Mouse (Mus musculus) bone marrow, adult 2 months (tissue): ENCODE measurements around the gene Sox6. TPM values are rescaled to one million over a fixed set of nuclear protein-coding genes. Genes with fewer than 3 reads are reported as not detected.

Experiments
- H3K27ac ChIP-seq: fragments of 200-500 bp; 2 replicates; pipeline ENCODE4 v1.5.1; 2012; ENCODE audit warnings: low read depth, mild to moderate bottlenecking, control low read depth, inconsistent platforms, low read length; ENCODE audit not compliant: control insufficient read depth, poor library complexity, insufficient read depth
- H3K4me1 ChIP-seq: fragments of 200-500 bp; 2 replicates; pipeline ENCODE4 v1.6.1; 2011; ENCODE audit warnings: low read length; ENCODE audit not compliant: control insufficient read depth, insufficient read depth
- H3K4me3 ChIP-seq: fragments of 200-500 bp; replicated peaks from 2 replicates; pipeline ENCODE3; 2011; ENCODE audit warnings: mild to moderate bottlenecking, low read depth, low read length, control low read depth; ENCODE audit not compliant: control insufficient read depth
- CTCF ChIP-seq: fragments of 200-500 bp; IDR thresholded peaks from 2 replicates; pipeline ENCODE4 v1.5.1; 2011; ENCODE audit warnings: low read length, control low read depth; ENCODE audit not compliant: control insufficient read depth, insufficient read depth
- POLR2A ChIP-seq: fragments of 200-500 bp; IDR thresholded peaks from 2 replicates; pipeline ENCODE4 v1.6.1; 2011; ENCODE audit warnings: low read depth, mild to moderate bottlenecking, control low read depth, low read length, borderline replicate concordance; ENCODE audit not compliant: control insufficient read depth
- WGBS: fragments of 180-500 bp; shearing (Covaris S2); methylation state at CpG from one replicate; pipeline ENCODE4 v1.1.7; 2018; 5-methylcytosine and 5-hydroxymethylcytosine counted together
- polyA plus RNA-seq: library from polyadenylated mRNA; stranded (reverse); fragments of >200 nt; gene quantifications from 2 replicates; pipeline ENCODE4 v1.2.4, GENCODE M21; 2011; ENCODE audit warnings: low replicate concordance; ENCODE audit not compliant: missing spikeins, insufficient read depth, insufficient read length

Gene Sox6
- polyA plus RNA-seq, 1 experiment: 33.0 TPM

DNA sequence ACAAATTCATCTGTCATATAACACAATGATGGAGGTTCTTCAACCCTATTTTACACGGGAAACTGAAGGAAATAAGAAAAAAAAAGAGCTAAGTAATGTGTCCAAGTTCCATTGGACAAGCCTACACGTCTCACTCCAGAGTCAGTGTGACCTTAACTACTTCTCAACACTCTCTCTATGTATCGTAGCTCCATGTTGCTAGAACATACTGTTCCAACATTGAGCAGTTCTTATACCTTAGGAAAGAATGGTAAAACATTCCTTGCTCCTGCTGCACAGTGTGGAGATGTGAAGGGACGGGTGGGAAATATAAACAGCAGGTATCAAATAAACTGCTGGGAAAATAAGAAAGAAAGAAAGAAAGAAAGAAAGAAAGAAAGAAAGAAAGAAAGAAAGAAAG lies 209.3 kb downstream of the Sox6 start:
- TF ChIP-seq POLR2A: no peak
- TF ChIP-seq CTCF: no peak
- Histone ChIP-seq H3K4me3 (no peak overlapping the region), H3K4me1 (peaks cover 10% of the 10 kb centered on the region), H3K27ac (no peak overlapping the region)
- WGBS: 74% methylated on average over 4 of the region's 4 CpGs

DNA sequence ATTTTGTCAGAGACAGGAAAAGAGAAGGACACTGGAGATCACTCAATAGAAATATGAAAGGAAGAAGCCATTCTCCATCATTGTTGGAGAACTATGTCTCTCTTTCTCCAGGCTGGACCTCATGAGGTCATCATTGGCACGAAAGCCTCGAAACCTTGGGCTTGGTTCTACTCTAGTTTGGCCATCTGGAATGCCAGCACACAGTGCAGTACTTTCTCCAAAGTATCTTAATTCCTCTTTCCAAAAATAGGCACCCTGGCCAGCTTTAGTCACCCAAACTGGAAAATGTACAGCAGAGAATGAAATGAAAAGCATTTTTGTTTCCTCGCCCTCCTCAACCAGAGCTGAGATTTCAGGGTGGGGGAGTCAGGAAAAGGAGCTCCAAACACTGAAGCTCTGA lies 213.3 kb downstream of the Sox6 start:
- 92% methylated on average over 3 of the region's 3 CpGs for WGBS
- TF ChIP-seq CTCF (no peak), POLR2A (no peak)
- Histone ChIP-seq H3K4me3 (no peak overlapping the region), H3K27ac (no peak overlapping the region), H3K4me1 (peaks cover 5% of the 10 kb centered on the region; the same call in 1 of the 2 replicates)

DNA sequence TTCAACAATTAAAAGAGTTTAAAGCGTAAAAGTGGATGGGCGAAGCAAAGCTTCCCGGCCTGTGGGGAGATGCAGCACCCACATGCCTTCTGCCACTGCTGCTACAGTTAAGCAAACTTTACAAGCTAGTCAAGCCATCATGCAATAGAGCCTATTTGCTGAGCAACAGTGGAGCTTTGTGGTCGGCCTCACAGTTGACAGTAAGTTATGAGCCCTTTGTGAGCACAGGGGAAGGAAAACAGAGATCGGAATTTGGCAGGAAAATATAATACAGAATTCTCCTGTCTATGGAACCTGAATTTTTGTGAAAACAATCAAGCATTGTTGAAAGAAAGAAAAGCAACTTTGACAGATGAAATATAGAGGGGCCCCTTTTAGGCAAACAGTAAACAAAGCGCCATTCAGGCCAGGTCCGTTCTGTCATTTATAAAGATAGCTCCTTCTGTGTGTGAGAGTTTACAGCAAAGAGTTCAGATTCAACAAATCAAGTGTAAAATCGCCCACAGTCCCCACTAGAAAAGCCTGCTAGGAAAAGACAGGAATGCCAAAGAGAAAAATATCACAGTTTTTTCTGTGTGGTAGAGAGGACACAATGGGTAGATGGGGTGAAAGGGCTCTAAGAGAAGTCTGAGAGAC lies 213.9 kb downstream of the Sox6 start:
- 78% methylated on average over 8 of the region's 8 CpGs for WGBS

DNA sequence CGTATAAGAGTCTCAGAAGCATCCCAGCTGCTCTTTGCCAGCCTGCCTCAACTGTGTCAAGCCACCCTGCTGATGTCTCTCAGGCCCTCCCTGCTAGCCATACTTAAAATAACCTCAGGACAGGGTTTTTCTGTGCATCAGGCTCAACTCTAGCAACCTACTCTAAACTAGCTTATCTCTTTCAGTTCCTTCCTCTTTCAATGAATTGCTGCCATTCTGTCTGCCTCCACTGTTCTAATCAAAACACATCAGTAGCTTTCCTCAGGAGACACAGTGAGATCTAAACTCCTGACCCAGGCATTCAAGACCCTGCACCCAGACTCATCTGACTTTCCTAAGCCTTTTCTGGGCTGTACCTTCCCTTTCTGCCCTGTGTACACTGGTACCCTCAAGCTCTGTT lies 219.5 kb downstream of the Sox6 start:
- Histone ChIP-seq H3K4me3 (no peak overlapping the region), H3K27ac (no peak overlapping the region), H3K4me1 (no peaks in the 10 kb centered on the region; the same call in 1 of the 2 replicates)
- TF ChIP-seq CTCF: no peak
- no peak for TF ChIP-seq POLR2A
- 46% methylated on average over 1 of the region's 1 CpGs for WGBS

More for the DNA sequence above, 213.9 kb downstream of the Sox6 start:
- Histone ChIP-seq H3K4me3 (no peak overlapping the region), H3K27ac (no peak overlapping the region), H3K4me1 (peaks cover 5% of the 10 kb centered on the region; the same call in 1 of the 2 replicates)
- TF ChIP-seq POLR2A (no peak), CTCF (no peak)

DNA sequence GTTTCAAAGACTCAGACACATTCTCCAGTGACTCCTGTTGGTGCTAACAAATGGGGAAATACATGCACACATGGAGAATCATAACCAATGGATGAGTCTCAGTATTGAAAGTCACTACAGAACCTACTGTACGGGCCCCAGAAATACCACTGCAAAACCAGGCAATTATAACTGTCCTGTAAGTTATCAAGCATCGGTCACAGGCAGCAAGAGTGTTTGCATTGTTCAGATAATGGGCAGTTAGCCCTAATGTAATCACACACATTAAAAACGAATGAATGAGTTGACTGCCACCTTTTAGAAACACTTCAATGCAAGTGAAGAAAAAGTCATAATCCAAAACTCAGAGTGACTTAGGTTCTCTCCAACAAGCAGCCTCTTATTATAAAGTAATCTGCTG lies 235.3 kb downstream of the Sox6 start:
- WGBS: 53% methylated on average over 3 of the region's 3 CpGs
- Histone ChIP-seq H3K4me1 (no peaks in the 10 kb centered on the region; the same call in 1 of the 2 replicates), H3K4me3 (no peak overlapping the region), H3K27ac (no peak overlapping the region)
- TF ChIP-seq CTCF (no peak), POLR2A (no peak)

DNA sequence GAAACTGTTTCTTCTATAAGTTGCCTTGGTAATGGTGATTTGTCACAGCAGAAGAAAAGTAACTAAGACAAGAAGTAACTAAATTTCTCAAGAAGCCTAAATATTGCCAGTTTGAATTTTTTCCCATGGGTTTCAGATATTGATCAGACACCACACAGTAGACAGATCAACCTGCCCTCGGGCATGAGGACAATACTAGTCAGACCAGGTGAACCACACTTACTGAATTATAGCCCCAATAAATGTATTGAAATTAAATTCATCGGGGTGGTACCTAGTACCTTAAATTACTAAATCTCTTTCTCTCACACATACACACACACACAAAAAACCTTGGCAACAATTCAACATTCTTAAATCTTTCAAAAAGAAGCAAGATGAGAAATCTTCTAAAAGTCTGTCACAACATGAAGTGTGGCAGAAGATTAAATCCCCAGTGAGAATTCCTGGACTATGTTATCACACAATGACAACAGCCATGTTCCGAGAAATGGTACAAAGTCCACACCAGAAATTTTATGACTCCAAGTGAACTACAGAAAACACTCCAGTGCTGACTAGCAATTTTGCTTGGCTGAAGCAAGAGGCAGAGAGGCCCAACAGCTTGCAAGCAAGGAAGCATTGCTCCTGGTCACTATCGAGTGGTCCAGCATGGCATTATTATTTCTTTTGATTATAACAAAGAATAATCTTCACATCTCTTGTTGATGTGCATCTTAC lies 244.3 kb downstream of the Sox6 start:
- 92% methylated on average over 4 of the region's 4 CpGs for WGBS
- Histone ChIP-seq H3K27ac (no peak overlapping the region), H3K4me3 (no peak overlapping the region), H3K4me1 (no peaks in the 10 kb centered on the region)
- TF ChIP-seq POLR2A (no peak), CTCF (no peak)

DNA sequence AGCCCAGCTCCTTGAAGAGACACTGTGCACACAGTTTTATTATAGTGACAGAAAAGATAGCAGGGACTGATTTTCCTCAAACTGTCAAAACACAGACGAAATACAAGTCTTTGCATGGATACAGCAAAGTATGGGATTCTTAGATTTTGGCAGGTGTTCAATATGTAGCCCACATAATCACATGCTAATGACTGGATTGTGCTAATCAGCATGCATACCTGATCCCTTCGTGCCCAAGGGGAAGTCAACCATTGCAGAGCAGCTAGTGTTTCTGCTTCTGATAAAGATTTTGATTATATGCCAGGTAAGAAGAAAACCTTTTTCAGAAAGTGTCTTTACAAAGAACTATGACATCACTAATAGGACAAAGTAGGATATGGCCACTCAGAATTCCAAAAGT lies 245.8 kb downstream of the Sox6 start:
- 46% methylated on average over 2 of the region's 2 CpGs for WGBS
- Histone ChIP-seq H3K4me1 (no peaks in the 10 kb centered on the region), H3K27ac (no peak overlapping the region), H3K4me3 (no peak overlapping the region)
- TF ChIP-seq CTCF (no peak), POLR2A (no peak)

DNA sequence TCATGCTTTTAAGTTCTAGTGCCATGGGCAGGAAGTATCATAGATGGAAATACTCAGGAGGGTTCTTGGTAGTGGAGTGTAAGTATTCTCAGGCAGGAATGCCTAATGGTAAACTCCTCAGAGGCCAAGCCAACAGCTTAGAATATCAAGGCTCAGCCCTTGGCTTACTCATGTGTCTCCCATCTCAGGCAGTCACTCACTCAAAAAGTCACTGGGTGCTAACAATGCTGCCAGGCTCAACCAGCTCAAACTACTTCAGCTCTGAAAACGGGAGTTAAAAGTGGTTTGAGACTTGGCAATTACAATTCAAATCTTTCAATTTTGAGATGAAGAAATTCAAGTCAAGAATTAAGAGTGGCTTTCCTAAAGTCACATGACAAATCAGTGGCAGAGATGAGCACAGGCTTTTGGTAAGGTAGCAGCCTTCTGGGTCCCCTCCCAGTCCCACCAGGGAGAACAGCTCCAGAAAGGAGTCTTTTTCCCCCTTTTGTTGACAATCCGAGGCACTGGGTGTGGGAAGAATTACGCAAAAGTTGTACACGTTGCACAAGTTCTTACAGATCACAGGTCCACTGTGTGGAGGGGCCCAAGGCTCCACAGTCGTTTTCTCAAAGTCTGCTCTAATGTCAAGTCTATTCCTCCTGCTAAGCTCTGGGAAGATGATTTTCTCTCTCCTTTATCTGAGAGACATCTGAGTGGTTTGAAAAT lies 249.3 kb downstream of the Sox6 start:
- WGBS: 63% methylated on average over 5 of the region's 5 CpGs
- TF ChIP-seq CTCF: no peak
- TF ChIP-seq POLR2A: no peak
- Histone ChIP-seq H3K27ac (no peak overlapping the region), H3K4me3 (no peak overlapping the region), H3K4me1 (no peaks in the 10 kb centered on the region)
